In genomic region chr11:34468571-34468970, GRCm38 (mm10) we compare ENCODE assay signal across 20 mouse cellular contexts.
A peak's percentile ranks its signal among the peaks of the same experiment; 100 is the strongest.
DNase-seq lines count a peak whose midpoint lies in the region; ATAC-seq and TF ChIP-seq lines count a peak whose summit lies in the region.
"Had no signal": no experiment of that assay in that cellular context is flagged by ENCODE, and none has a peak within 500 bp of the region (broad histone marks: within the 10 kb centered on the region; RNA-seq: fewer than 3 reads in every experiment).

No protein-coding gene starts in this region.

- no peaks in the 10 kb centered on the region for H3K4me1 ChIP-seq in heart, adult 2 months (ENCODE audit: control insufficient read depth, insufficient read depth, low read length)
- no peaks in the 10 kb centered on the region for H3K4me1 ChIP-seq in lung, embryonic 14.5 days (ENCODE audit: insufficient read depth)
- H3K4me1 ChIP-seq in lung, postnatal 0 days (ENCODE audit: insufficient read depth, low read depth, low read length): no peaks in the 10 kb centered on the region
- H3K4me1 ChIP-seq: embryonic facial prominence, embryonic 15.5 days; forebrain, embryonic 10.5 days; heart, embryonic 10.5 days; midbrain, embryonic 12.5 days had no signal

- H3K4me2 ChIP-seq in lung, embryonic 14.5 days: no peak overlapping the region
- H3K4me2 ChIP-seq in lung, postnatal 0 days (replicated peaks; ENCODE audit: low read depth, low read length): no peak overlapping the region
- H3K4me2 ChIP-seq: embryonic facial prominence, embryonic 15.5 days; midbrain, embryonic 12.5 days had no signal

- no peak for TF ChIP-seq CTCF in heart, adult 2 months (IDR thresholded peaks at IDR 0.05)
- no peak for TF ChIP-seq CTCF in lung, embryonic 14.5 days (IDR thresholded peaks at IDR 0.05; ENCODE audit: low read depth)
- no peak for TF ChIP-seq CTCF in lung, postnatal 0 days (IDR thresholded peaks at IDR 0.05)

- H3K27me3 ChIP-seq in heart, adult 2 months (ENCODE audit: control insufficient read depth, insufficient read depth, low read length): no peaks in the 10 kb centered on the region
- H3K27me3 ChIP-seq in lung, embryonic 14.5 days (ENCODE audit: insufficient read depth, low read length): no peaks in the 10 kb centered on the region
- H3K27me3 ChIP-seq in lung, postnatal 0 days (replicated peaks; ENCODE audit: insufficient read depth, low read length): no peaks in the 10 kb centered on the region
- H3K27me3 ChIP-seq: embryonic facial prominence, embryonic 15.5 days; midbrain, embryonic 12.5 days had no signal

- intact Hi-C loops in heart, adult 2 months (cut with DNase I): no loop called here

- no peak for TF ChIP-seq EP300 in heart, adult 2 months (IDR thresholded peaks at IDR 0.05; ENCODE audit: insufficient read depth, low read depth, low read length)
- TF ChIP-seq EP300 in lung, postnatal 0 days (IDR thresholded peaks at IDR 0.05): no peak

- H3K79me2 ChIP-seq in heart, adult 2 months (replicated peaks; ENCODE audit: control insufficient read depth, insufficient read depth, low read length): no peaks in the 10 kb centered on the region

- peak; percentile 41 for DNase-seq in heart, adult 11 months
- no peak for DNase-seq in heart, adult 2 months
- peak; percentile 4 for DNase-seq in lung, embryonic 14.5 days
- DNase-seq in lung, postnatal 0 days (ENCODE audit: low spot score): no peak
- DNase-seq in R1 (ENCODE audit: low read depth, low spot score): peak; percentile 64
- peak; percentile 69 for DNase-seq in kidney, postnatal 10 days
- no peak for DNase-seq in ovary, adult 18-20 months (ENCODE audit: low spot score)
- DNase-seq in urinary bladder, postnatal 4 days (ENCODE audit: low spot score in 2 of 2): no peak
- DNase-seq: adrenal gland, adult 2 months; cerebellum, adult 18-20 months; gastrocnemius, postnatal 25 days; heart, postnatal 10 days; lung, adult 18-20 months; lung, postnatal 4 days; right cerebral cortex, postnatal 4 days; thymus, postnatal 25 days had no signal

- no peak for TF ChIP-seq POLR2A in heart, adult 2 months (IDR thresholded peaks at IDR 0.05; ENCODE audit: insufficient read depth, low read depth, low read length)

- H3K36me3 ChIP-seq in heart, adult 2 months (ENCODE audit: control insufficient read depth, insufficient read depth, low read length): no peaks in the 10 kb centered on the region
- no peaks in the 10 kb centered on the region for H3K36me3 ChIP-seq in lung, embryonic 14.5 days (ENCODE audit: insufficient read depth)
- H3K36me3 ChIP-seq in lung, postnatal 0 days (ENCODE audit: insufficient read depth, low read length): no peaks in the 10 kb centered on the region
- H3K36me3 ChIP-seq: embryonic facial prominence, embryonic 15.5 days; forebrain, embryonic 10.5 days; heart, embryonic 10.5 days; midbrain, embryonic 12.5 days had no signal

- H3K4me3 ChIP-seq in heart, adult 2 months: no peak overlapping the region
- no peak overlapping the region for H3K4me3 ChIP-seq in lung, embryonic 14.5 days (ENCODE audit: low read depth, low read length)
- no peak overlapping the region for H3K4me3 ChIP-seq in lung, postnatal 0 days (ENCODE audit: low read depth, low read length)
- H3K4me3 ChIP-seq: embryonic facial prominence, embryonic 15.5 days; forebrain, embryonic 10.5 days; heart, embryonic 10.5 days; midbrain, embryonic 12.5 days had no signal

- H3K9ac ChIP-seq in heart, adult 2 months (ENCODE audit: low read depth, low read length): no peak overlapping the region
- no peak overlapping the region for H3K9ac ChIP-seq in lung, embryonic 14.5 days
- H3K9ac ChIP-seq in lung, postnatal 0 days (replicated peaks; ENCODE audit: low read depth): no peak overlapping the region
- H3K9ac ChIP-seq: embryonic facial prominence, embryonic 15.5 days; midbrain, embryonic 12.5 days had no signal

- no peaks in the 10 kb centered on the region for H3K9me3 ChIP-seq in lung, embryonic 14.5 days (ENCODE audit: low read depth, low read length)
- no peaks in the 10 kb centered on the region for H3K9me3 ChIP-seq in lung, postnatal 0 days (ENCODE audit: low read length)
- H3K9me3 ChIP-seq: embryonic facial prominence, embryonic 15.5 days; forebrain, embryonic 10.5 days; heart, embryonic 10.5 days; midbrain, embryonic 12.5 days had no signal

- no peak overlapping the region for H3K27ac ChIP-seq in heart, adult 2 months
- H3K27ac ChIP-seq in lung, embryonic 14.5 days (ENCODE audit: low read depth): no peak overlapping the region
- no peak overlapping the region for H3K27ac ChIP-seq in lung, postnatal 0 days (ENCODE audit: low read length)
- H3K27ac ChIP-seq: embryonic facial prominence, embryonic 15.5 days; forebrain, embryonic 10.5 days; heart, embryonic 10.5 days; midbrain, embryonic 12.5 days had no signal

- no peak for ATAC-seq in lung, embryonic 14.5 days (ENCODE audit: insufficient read depth)
- ATAC-seq in lung, postnatal 0 days: no peak

- 56% methylated on average over 3 of the region's 3 CpGs for WGBS in heart, adult 2 months
- 63% methylated on average over 3 of the region's 3 CpGs for WGBS in lung, embryonic 14.5 days
- 56% methylated on average over 3 of the region's 3 CpGs for WGBS in lung, postnatal 0 days

Comparison
In these comparisons a context has a peak if more than half of its experiments do, and no peak if none do; other contexts are left out.
1. DNase-seq: peak in heart, adult 11 months (single experiment), lung, embryonic 14.5 days (single experiment), R1 (single experiment) and kidney, postnatal 10 days (single experiment); none in heart, adult 2 months (0 of 2), lung, postnatal 0 days (single experiment), ovary, adult 18-20 months (single experiment) and urinary bladder, postnatal 4 days (0 of 2).